Mouse (Mus musculus) regulatory T cell (primary cell): ENCODE results near the gene Babam2.

Experiments
- in situ Hi-C: fragments of 300-600 bp; cut with MboI, MseI; formaldehyde crosslinking; loops from one replicate; pipeline ENCODE4 v1.15.1; 2025; ENCODE audit warnings: high pct_unique_total_duplicates

Gene Babam2

DNA sequence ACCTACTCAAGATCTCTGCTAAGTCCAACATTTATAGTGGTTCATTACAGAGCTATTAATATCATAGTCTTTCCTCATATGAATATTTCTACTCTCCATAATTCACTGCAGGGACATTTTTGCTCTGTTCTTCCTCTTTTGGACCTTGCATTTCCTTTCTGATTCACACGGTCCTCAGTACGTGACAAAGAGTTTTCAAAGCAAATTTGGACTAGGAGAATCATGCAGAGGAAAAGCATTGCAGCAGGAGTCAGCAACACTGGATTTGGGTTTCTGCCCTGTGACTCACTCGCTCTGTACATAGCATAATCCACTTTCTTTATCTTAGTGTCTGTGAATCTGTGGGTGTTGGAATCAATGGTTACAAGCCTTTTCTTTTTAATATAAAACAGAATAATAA lies 184.8 kb downstream of the Babam2 start:
- in situ Hi-C loops = no loop called here

DNA sequence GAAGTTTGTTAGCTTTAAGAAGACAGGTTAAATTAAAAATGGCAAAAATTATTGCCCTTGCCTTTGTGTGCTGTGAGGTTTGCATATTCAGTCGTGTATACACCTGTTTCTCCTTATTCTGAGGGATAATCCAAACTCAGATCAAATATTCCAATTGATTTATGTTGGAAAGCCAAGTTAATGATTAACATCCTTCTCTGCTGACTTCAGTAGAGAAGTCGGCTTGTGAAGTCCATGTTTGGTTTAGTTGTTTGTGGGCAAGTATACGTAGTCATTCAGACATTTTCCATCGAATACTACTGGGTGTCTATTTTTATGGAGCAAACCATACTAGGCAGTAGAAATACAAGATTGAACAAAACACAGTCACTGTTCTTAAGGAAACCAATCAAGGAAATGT lies 187.5 kb downstream of the Babam2 start:
- in situ Hi-C loops = no loop called here

- in situ Hi-C loops = no loop called here
Measured at GRCm38 (mm10) chr5:31887590-31887989, 190.1 kb downstream of the Babam2 start.

GRCm38 (mm10) chr5:31888341-31888740 lies 190.9 kb downstream of the Babam2 start:
- in situ Hi-C loops = no loop called here

GRCm38 (mm10) chr5:31892631-31893030 lies 195.1 kb downstream of the Babam2 start:
- in situ Hi-C loops = no loop called here

- in situ Hi-C loops = no loop called here
Measured at GRCm38 (mm10) chr5:31899901-31900300, 202.4 kb downstream of the Babam2 start.

DNA sequence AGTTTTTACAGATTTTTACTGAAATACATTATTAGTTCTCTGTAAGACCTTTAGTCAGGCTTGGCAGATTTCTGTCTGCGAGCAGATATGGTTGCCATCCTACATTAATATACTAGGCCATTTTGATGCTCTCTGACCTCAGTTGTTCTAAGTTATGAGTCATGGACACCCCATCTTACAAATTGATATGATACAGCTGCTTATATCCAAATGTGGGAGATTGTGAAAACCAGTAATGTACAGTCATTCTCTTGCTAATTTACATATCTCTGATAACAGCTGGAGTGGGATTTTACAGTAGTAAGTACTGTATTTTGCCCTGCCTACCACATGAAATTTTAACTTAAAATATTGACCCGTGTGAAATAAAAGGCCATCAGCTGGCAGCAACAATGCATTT lies 204.7 kb downstream of the Babam2 start:
- in situ Hi-C loops = no loop called here

DNA sequence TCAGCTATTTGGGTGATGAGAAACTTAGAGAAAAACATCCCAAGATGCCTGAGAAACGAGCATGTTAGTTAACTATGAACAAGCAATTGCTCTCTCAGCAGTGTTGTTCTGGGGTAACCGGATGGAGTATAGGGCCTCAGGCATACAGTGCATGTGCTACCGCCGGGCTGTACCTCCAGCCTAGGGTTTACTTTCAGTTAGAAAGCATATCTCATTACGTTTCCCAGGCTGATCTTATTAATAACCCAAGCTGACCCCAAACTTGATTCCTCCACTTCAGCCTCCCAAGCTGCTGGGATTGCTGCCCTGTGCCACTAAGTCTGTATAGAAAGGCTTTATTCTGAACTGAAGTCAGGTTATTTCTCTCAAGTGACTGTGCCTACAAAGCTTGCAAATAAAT lies 205.4 kb downstream of the Babam2 start:
- in situ Hi-C loops = no loop called here

DNA sequence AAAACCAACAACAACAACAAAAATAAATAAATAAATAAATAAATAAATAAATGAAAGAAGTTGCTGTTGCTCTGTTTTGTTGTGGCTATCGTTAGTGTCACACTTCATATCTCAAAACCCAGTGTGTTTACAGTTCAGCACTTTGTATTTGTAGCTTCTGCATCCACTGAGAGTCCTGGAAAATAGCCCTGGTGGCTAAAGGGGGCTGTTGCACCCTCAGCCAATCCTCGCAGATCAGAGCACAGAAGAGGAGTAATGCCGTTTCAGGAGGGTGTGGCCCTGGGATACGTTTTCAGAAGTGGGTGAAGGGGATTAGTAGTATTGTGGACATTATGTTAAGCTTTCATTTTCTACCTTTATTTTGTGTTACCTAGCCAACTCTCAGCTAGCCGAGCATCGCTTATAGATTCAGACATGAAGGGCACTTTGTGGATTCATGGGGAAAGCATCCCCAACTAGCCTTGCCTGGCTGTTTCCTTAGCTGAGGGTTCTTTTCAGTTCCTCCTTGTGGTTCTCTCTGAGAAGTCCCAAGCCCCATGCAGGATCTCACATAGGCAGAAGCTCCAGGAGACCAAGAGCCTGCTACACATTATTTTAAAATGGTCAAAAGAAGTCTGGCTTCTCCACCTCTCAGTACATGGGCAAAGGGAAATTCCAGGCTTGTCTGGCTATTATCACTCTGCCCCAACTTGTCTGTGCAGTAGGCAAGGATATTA lies 207.6 kb downstream of the Babam2 start:
- in situ Hi-C loops = no loop called here

GRCm38 (mm10) chr5:31905808-31906207 lies 208.3 kb downstream of the Babam2 start:
- in situ Hi-C loops = no loop called here

DNA sequence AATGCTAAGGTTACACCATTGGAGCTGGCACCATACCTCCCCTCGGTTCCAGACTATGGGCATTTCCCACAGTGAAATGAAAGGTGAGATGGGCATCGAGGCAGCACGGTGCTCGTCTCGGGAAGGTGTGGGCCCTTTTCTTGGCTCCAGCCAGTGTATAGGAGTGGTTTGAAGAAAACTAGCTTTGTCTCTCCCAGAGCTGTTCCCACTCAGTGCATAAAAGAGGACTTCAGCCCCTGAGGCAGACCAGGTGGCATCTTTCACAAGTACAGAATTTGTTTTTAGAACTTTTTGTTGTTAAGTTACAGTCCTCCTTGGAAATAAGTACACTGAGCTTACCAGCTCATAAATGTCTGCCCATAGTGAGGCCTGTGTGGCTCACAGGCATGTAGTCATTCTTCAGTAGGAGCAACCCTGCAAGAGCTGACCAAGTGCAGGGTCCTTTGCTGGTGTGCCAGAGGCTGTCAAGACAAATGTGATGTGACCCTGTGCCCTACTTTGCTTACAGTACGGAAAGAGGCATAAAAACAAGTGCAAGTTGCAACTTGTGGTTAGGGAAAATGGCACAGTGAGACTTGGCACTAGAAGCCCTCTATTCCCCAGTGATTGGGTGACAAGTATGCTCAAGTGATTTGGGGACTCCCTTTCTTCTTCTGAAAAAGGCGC lies 208.9 kb downstream of the Babam2 start:
- in situ Hi-C loops = no loop called here

GRCm38 (mm10) chr5:31907959-31908358 lies 210.5 kb downstream of the Babam2 start:
- in situ Hi-C loops = no loop called here

DNA sequence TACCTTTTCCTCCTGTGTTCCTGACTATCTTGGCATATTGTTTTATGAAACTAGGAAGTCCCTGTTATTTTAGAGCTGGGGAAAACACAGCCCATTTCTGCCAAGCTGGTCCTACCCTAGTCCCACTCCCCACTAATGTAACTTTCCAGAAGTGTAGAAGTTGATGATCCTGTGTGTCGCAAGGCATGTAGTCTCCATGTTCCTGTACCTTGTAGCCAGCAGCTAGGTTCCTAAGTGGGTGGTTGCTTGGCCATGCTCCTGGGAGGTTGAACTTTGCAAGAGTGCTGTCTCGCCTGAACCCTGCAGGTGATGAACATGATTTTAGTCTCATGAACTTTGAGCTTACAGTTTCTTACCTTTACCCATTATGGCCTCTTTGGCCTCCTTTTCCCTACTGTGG lies 211.3 kb downstream of the Babam2 start:
- in situ Hi-C loops = no loop called here

GRCm38 (mm10) chr5:31916241-31916640 lies 218.8 kb downstream of the Babam2 start:
- in situ Hi-C loops = no loop called here

DNA sequence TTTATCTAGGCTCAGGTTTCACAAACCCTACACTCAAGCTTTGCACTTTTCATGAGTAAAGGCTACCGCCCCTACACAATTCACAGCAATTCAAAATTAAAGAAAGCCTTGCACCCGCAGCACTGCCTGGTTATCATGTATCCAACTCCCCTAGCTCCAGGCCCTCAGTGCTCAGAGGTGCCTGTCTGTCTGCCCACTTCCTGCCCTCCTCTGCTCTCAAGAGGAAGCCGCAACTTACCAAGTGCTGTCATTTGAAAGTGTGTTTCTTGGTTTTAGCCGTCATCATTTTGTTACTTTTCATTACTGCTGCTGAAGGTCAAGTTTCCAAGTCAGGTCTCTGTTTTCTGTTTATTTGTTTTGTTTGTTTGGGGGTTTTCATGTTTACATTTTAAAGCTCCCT lies 221.1 kb downstream of the Babam2 start:
- in situ Hi-C loops = no loop called here

- in situ Hi-C loops = no loop called here
Measured at GRCm38 (mm10) chr5:31920129-31920528, 222.6 kb downstream of the Babam2 start.

DNA sequence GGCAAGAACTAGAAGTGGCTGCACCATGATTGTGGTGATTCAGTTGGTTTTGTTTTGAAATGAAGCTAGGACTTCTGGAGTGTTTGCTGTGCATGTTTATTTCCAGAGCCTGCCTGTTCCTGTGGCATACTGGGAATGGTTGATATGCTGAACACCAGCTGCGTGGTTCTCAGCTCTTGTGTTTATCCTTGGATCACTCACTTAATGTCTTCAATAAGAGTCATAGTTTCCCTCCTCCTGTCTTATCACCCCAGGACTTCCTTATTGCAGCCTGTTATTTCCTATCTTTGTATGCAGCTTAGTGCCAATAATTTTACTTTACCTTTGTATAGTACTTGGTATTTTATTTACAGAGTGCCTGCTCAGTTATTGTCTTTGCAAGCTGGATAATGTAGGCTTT lies 223.4 kb downstream of the Babam2 start:
- in situ Hi-C loops = no loop called here

- in situ Hi-C loops = no loop called here
Measured at GRCm38 (mm10) chr5:31924075-31924474, 226.6 kb downstream of the Babam2 start.

DNA sequence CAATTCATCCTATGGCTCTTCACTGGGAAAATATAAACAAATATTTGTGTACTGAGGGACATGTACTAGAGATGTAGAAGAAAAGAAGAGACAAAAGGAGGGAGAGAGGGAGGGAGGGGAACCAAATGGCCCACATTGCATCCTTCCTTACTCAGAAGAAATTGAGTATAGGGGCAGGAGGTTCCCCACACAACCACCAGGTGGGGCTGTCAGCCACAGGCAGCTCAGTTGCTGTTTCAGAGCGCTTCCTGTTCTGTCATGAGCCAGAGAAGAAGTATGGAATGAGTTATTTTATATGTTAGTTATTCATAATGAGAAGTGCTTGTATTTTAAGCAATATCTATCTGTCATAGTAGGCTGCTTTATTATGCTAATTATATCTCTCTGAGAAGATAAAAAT lies 229.1 kb downstream of the Babam2 start:
- in situ Hi-C loops = no loop called here

GRCm38 (mm10) chr5:31929007-31929406 lies 231.5 kb downstream of the Babam2 start:
- in situ Hi-C loops = no loop called here

GRCm38 (mm10) chr5:31931127-31931625 lies 233.7 kb downstream of the Babam2 start:
- in situ Hi-C loops = no loop called here

DNA sequence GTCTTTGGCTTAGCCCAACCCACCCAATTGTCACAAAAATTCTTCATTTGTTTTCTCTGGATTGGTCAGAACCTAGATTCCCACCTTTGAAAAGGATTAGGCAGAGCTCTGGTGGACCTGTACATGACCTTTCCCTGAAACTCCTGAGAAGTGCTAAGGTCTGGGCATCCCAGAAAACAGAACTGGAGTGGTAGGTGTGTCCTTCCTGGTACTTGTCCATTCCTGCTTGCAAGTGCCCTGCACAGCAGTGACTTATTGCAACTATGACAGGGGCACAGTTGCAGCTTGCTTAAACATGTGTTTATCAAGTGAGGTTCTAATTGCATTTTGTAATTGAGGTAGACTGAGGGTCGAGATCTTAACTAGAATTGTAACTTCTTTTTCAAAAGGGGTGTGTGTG lies 234.2 kb downstream of the Babam2 start:
- in situ Hi-C loops = no loop called here

GRCm38 (mm10) chr5:31933296-31933695 lies 235.8 kb downstream of the Babam2 start:
- in situ Hi-C loops = no loop called here
